Mouse (Mus musculus): ENCODE measurements around the gene Fam43a. TPM values are rescaled to one million over a fixed set of nuclear protein-coding genes. Genes with fewer than 3 reads are reported as not detected.

Fam43a gene
- polyA plus RNA-seq, 1 experiment, result 11.7 TPM

DNA sequence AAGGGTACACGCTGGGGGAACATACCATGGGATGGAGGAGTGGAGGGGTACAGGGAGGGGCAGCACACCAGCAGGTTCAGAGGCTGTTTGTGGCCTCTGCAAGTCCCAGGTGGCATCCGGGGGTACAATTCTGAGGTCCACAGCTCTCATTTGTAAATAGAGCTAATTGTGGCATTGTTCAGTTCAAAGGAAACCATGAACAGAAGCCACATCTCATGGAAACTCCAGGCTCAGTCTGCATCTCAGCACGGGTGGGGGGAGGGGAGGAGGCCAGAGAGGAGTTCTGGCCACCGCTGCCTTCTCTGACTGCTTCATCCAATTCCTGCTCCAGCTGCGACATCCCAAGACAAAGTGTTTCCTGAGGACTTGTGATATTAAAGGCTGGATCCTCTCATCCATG is 14.6 kb downstream of the Fam43a start:
- H3K27me3 ChIP-seq (ENCODE audit: control insufficient read depth, insufficient read depth, low read length), result no peaks in the 10 kb centered on the region
- TF ChIP-seq POLR2A (IDR thresholded peaks at IDR 0.05; ENCODE audit: low read depth, low read length), result no peak
- TF ChIP-seq CTCF (IDR thresholded peaks at IDR 0.05; ENCODE audit: extremely low read depth, insufficient read length, insufficient replicate concordance, low read depth, low read length), result no peak
- no peak overlapping the region for H3K4me3 ChIP-seq (ENCODE audit: low read depth, low read length)
- 58% methylated on average over 5 of the region's 5 CpGs for WGBS
- no peaks in the 10 kb centered on the region for H3K36me3 ChIP-seq (ENCODE audit: control insufficient read depth, insufficient read depth, low read length)
- no peaks in the 10 kb centered on the region for H3K4me1 ChIP-seq (ENCODE audit: control insufficient read depth, insufficient read depth, insufficient read length, low read length)
- H3K27ac ChIP-seq (ENCODE audit: insufficient read depth, low read depth, low read length), result no peak overlapping the region

DNA sequence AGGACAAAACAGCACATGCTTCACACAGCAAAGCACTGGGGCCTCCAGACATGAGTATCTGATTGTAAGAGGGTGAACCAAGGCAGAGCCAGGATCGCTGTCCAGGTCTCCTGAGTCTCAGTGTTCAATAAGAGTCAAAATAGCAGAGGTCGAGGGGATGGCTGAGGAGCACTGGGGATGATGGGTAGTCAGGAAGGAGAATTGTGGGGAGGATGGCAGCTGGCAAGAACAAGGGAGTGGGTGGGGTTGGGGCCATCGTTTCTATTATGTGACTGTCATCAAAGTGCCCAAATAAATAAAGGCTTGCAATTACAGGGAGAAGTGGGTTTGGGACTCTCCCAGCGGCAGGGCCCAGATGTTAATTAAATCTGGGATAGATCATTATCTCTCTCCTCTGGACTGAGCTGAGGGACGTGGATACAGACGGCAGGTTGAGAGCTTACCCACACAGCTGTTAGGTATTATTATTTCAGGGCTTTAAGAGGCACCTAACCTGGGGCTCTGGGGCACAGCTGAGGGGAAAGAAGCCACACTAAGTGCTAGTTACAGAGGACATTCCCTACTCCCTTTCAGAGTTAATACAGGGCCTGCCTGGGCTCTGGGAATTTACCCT is 15.3 kb downstream of the Fam43a start:
- TF ChIP-seq POLR2A (IDR thresholded peaks at IDR 0.05; ENCODE audit: low read depth, low read length) (no peak), CTCF (IDR thresholded peaks at IDR 0.05; ENCODE audit: extremely low read depth, insufficient read length, insufficient replicate concordance, low read depth, low read length) (no peak)
- Histone ChIP-seq H3K36me3 (ENCODE audit: control insufficient read depth, insufficient read depth, low read length) (no peaks in the 10 kb centered on the region), H3K4me3 (ENCODE audit: low read depth, low read length) (no peak overlapping the region), H3K27ac (ENCODE audit: insufficient read depth, low read depth, low read length) (no peak overlapping the region), H3K27me3 (ENCODE audit: control insufficient read depth, insufficient read depth, low read length) (no peaks in the 10 kb centered on the region), H3K4me1 (ENCODE audit: control insufficient read depth, insufficient read depth, insufficient read length, low read length) (no peaks in the 10 kb centered on the region)
- 56% methylated on average over 6 of the region's 6 CpGs for WGBS

GRCm38 (mm10) chr16:30616281-30616680 is 16.8 kb downstream of the Fam43a start:
- WGBS, result 94% methylated on average over 3 of the region's 3 CpGs
- no peak overlapping the region for H3K4me3 ChIP-seq (ENCODE audit: low read depth, low read length)
- no peaks in the 10 kb centered on the region for H3K36me3 ChIP-seq (ENCODE audit: control insufficient read depth, insufficient read depth, low read length)
- no peak overlapping the region for H3K27ac ChIP-seq (ENCODE audit: insufficient read depth, low read depth, low read length)
- no peaks in the 10 kb centered on the region for H3K27me3 ChIP-seq (ENCODE audit: control insufficient read depth, insufficient read depth, low read length)
- no peaks in the 10 kb centered on the region for H3K4me1 ChIP-seq (ENCODE audit: control insufficient read depth, insufficient read depth, insufficient read length, low read length)
- no peak for TF ChIP-seq CTCF (IDR thresholded peaks at IDR 0.05; ENCODE audit: extremely low read depth, insufficient read length, insufficient replicate concordance, low read depth, low read length)
- TF ChIP-seq POLR2A (IDR thresholded peaks at IDR 0.05; ENCODE audit: low read depth, low read length), result no peak

GRCm38 (mm10) chr16:30623645-30624044 is 24.1 kb downstream of the Fam43a start:
- no peaks in the 10 kb centered on the region for H3K4me1 ChIP-seq (ENCODE audit: control insufficient read depth, insufficient read depth, insufficient read length, low read length)
- no peak overlapping the region for H3K4me3 ChIP-seq (ENCODE audit: low read depth, low read length)
- H3K27me3 ChIP-seq (ENCODE audit: control insufficient read depth, insufficient read depth, low read length), result no peaks in the 10 kb centered on the region
- 67% methylated on average over 7 of the region's 7 CpGs for WGBS
- no peaks in the 10 kb centered on the region for H3K36me3 ChIP-seq (ENCODE audit: control insufficient read depth, insufficient read depth, low read length)
- TF ChIP-seq CTCF (IDR thresholded peaks at IDR 0.05; ENCODE audit: extremely low read depth, insufficient read length, insufficient replicate concordance, low read depth, low read length) (no peak), POLR2A (IDR thresholded peaks at IDR 0.05; ENCODE audit: low read depth, low read length) (no peak)
- H3K27ac ChIP-seq (ENCODE audit: insufficient read depth, low read depth, low read length), result no peak overlapping the region

GRCm38 (mm10) chr16:30624640-30625039 is 25.1 kb downstream of the Fam43a start:
- Histone ChIP-seq H3K27ac (ENCODE audit: insufficient read depth, low read depth, low read length) (no peak overlapping the region), H3K4me1 (ENCODE audit: control insufficient read depth, insufficient read depth, insufficient read length, low read length) (no peaks in the 10 kb centered on the region), H3K36me3 (ENCODE audit: control insufficient read depth, insufficient read depth, low read length) (no peaks in the 10 kb centered on the region), H3K27me3 (ENCODE audit: control insufficient read depth, insufficient read depth, low read length) (no peaks in the 10 kb centered on the region), H3K4me3 (ENCODE audit: low read depth, low read length) (no peak overlapping the region)
- no peak for TF ChIP-seq CTCF (IDR thresholded peaks at IDR 0.05; ENCODE audit: extremely low read depth, insufficient read length, insufficient replicate concordance, low read depth, low read length)
- TF ChIP-seq POLR2A (IDR thresholded peaks at IDR 0.05; ENCODE audit: low read depth, low read length), result no peak
- 58% methylated on average over 2 of the region's 2 CpGs for WGBS

GRCm38 (mm10) chr16:30627586-30628337 is 28.2 kb downstream of the Fam43a start:
- TF ChIP-seq POLR2A (IDR thresholded peaks at IDR 0.05; ENCODE audit: low read depth, low read length) (no peak), CTCF (IDR thresholded peaks at IDR 0.05; ENCODE audit: extremely low read depth, insufficient read length, insufficient replicate concordance, low read depth, low read length) (no peak)
- Histone ChIP-seq H3K27ac (ENCODE audit: insufficient read depth, low read depth, low read length) (no peak overlapping the region), H3K4me3 (ENCODE audit: low read depth, low read length) (no peak overlapping the region), H3K27me3 (ENCODE audit: control insufficient read depth, insufficient read depth, low read length) (no peaks in the 10 kb centered on the region), H3K36me3 (ENCODE audit: control insufficient read depth, insufficient read depth, low read length) (no peaks in the 10 kb centered on the region), H3K4me1 (ENCODE audit: control insufficient read depth, insufficient read depth, insufficient read length, low read length) (no peaks in the 10 kb centered on the region)
- WGBS, result 74% methylated on average over 11 of the region's 11 CpGs

- no peaks in the 10 kb centered on the region for H3K4me1 ChIP-seq (ENCODE audit: control insufficient read depth, insufficient read depth, insufficient read length, low read length)
- H3K36me3 ChIP-seq (ENCODE audit: control insufficient read depth, insufficient read depth, low read length), result no peaks in the 10 kb centered on the region
- no peak overlapping the region for H3K4me3 ChIP-seq (ENCODE audit: low read depth, low read length)
- 27% methylated on average over 6 of the region's 6 CpGs for WGBS
- no peak for TF ChIP-seq POLR2A (IDR thresholded peaks at IDR 0.05; ENCODE audit: low read depth, low read length)
- TF ChIP-seq CTCF (IDR thresholded peaks at IDR 0.05; ENCODE audit: extremely low read depth, insufficient read length, insufficient replicate concordance, low read depth, low read length), result no peak
- H3K27ac ChIP-seq (ENCODE audit: insufficient read depth, low read depth, low read length), result no peak overlapping the region
- no peaks in the 10 kb centered on the region for H3K27me3 ChIP-seq (ENCODE audit: control insufficient read depth, insufficient read depth, low read length)
These were observed 28.9 kb downstream of the Fam43a start for GRCm38 (mm10) chr16:30628401-30628800.

All from small intestine, adult 2 months (tissue).